Mouse (Mus musculus): ENCODE data around the gene BC004004.
"Not testable (repeated sequence)": the region's sequence is repeated elsewhere in the genome, so short reads cannot be mapped to it uniquely, and the experiment has no call there.

BC004004 gene

GRCm38 (mm10) chr17:29348996-29349395 lies 80.4 kb downstream of the BC004004 start:
- DNase-seq (ENCODE audit: low spot score), result no peak

- not testable (repeated sequence) for DNase-seq (ENCODE audit: low spot score)
These were observed 82.5 kb downstream of the BC004004 start for GRCm38 (mm10) chr17:29351056-29351455.

- peak; percentile 65 for DNase-seq (ENCODE audit: low spot score)
These were observed 86.9 kb downstream of the BC004004 start for GRCm38 (mm10) chr17:29355461-29355840.

- peak; percentile 85 for DNase-seq (ENCODE audit: low spot score)
These were observed 87.4 kb downstream of the BC004004 start for GRCm38 (mm10) chr17:29355841-29356478.

- DNase-seq (ENCODE audit: low spot score), result peak; percentile 91
These were observed 87.9 kb downstream of the BC004004 start for GRCm38 (mm10) chr17:29356479-29356856.

GRCm38 (mm10) chr17:29356882-29357281 lies 88.3 kb downstream of the BC004004 start:
- DNase-seq (ENCODE audit: low spot score), result no peak

GRCm38 (mm10) chr17:29358928-29359327 lies 90.3 kb downstream of the BC004004 start:
- no peak for DNase-seq (ENCODE audit: low spot score)

GRCm38 (mm10) chr17:29360761-29361221 lies 92.2 kb downstream of the BC004004 start, which contains the start of gene Fgd2:
Gene Fgd2, plus strand, starts transcription at chr17:29360914.
- DNase-seq (ENCODE audit: low spot score), result no peak

GRCm38 (mm10) chr17:29361982-29362691 lies 93.5 kb downstream of the BC004004 start:
- DNase-seq (ENCODE audit: low spot score), result no peak

GRCm38 (mm10) chr17:29363109-29363508 lies 94.5 kb downstream of the BC004004 start:
- DNase-seq (ENCODE audit: low spot score), result no peak

All from MN1 (cell line).